Comparison of ENCODE assay signal across 9 mouse cellular contexts in genomic region chr5:124176726-124177132, GRCm38 (mm10).
A peak's percentile ranks its signal among the peaks of the same experiment; 100 is the strongest.
DNase-seq lines count a peak whose midpoint lies in the region; ATAC-seq lines count a peak whose summit lies in the region.
"Had no signal": no experiment of that assay in that cellular context is flagged by ENCODE, and none has a peak within 500 bp of the region (broad histone marks: within the 10 kb centered on the region; RNA-seq: fewer than 3 reads in every experiment).

No protein-coding gene starts in this region.

- H3K9me3 ChIP-seq in heart, embryonic 16.5 days (replicated peaks; ENCODE audit: control insufficient read depth, low read length): no peaks in the 10 kb centered on the region
- no peaks in the 10 kb centered on the region for H3K9me3 ChIP-seq in hindbrain, embryonic 10.5 days
- no peaks in the 10 kb centered on the region for H3K9me3 ChIP-seq in midbrain, embryonic 11.5 days (ENCODE audit: control insufficient read depth, low read length)

- H3K27me3 ChIP-seq in heart, embryonic 16.5 days (ENCODE audit: control insufficient read depth, insufficient read depth, low read length): no peaks in the 10 kb centered on the region
- peaks cover 24% of the 10 kb centered on the region for H3K27me3 ChIP-seq in hindbrain, embryonic 10.5 days (ENCODE audit: insufficient read depth, poor library complexity, severe bottlenecking)
- H3K27me3 ChIP-seq in midbrain, embryonic 11.5 days (ENCODE audit: control insufficient read depth, insufficient read depth, low read length): no peaks in the 10 kb centered on the region

- H3K9ac ChIP-seq in heart, embryonic 16.5 days (ENCODE audit: low read length): peak overlapping the region; percentile 31
- H3K9ac ChIP-seq in midbrain, embryonic 11.5 days (ENCODE audit: low read length): no peak overlapping the region

- H3K36me3 ChIP-seq in heart, embryonic 16.5 days (ENCODE audit: control insufficient read depth, insufficient read depth): no peaks in the 10 kb centered on the region
- no peaks in the 10 kb centered on the region for H3K36me3 ChIP-seq in hindbrain, embryonic 10.5 days
- no peaks in the 10 kb centered on the region for H3K36me3 ChIP-seq in midbrain, embryonic 11.5 days (ENCODE audit: control insufficient read depth, insufficient read depth, low read length)

- no peak overlapping the region for H3K4me3 ChIP-seq in heart, embryonic 16.5 days (ENCODE audit: low read length)
- 0 out of 2 replicates have a peak overlapping the region, but pooled peaks have one; percentile 23 for H3K4me3 ChIP-seq in hindbrain, embryonic 10.5 days
- H3K4me3 ChIP-seq in midbrain, embryonic 11.5 days (ENCODE audit: low read depth, low read length): no peak overlapping the region

- no peak for ATAC-seq in heart, embryonic 16.5 days (replicated peaks; ENCODE audit: extremely low read depth, insufficient read depth, low FRiP score)
- ATAC-seq in midbrain, embryonic 11.5 days (ENCODE audit: low FRiP score): peak; percentile 74

- no peak overlapping the region for H3K4me2 ChIP-seq in heart, embryonic 16.5 days (ENCODE audit: low read depth, low read length)
- peak overlapping the region; percentile 9; the same call in 1 of the 2 replicates for H3K4me2 ChIP-seq in midbrain, embryonic 11.5 days

- peak overlapping the region; percentile 75 for H3K27ac ChIP-seq in heart, embryonic 16.5 days (ENCODE audit: low read length)
- peak overlapping the region; percentile 72 for H3K27ac ChIP-seq in hindbrain, embryonic 10.5 days
- H3K27ac ChIP-seq in midbrain, embryonic 11.5 days (ENCODE audit: low read depth, low read length): peak overlapping the region; percentile 40; the same call in 1 of the 2 replicates

- peaks cover 62% of the 10 kb centered on the region for H3K4me1 ChIP-seq in heart, embryonic 16.5 days (ENCODE audit: control insufficient read depth, insufficient read depth, low read length)
- H3K4me1 ChIP-seq in hindbrain, embryonic 10.5 days (replicated peaks): peaks cover 62% of the 10 kb centered on the region
- H3K4me1 ChIP-seq in midbrain, embryonic 11.5 days (ENCODE audit: control insufficient read depth, insufficient read depth, low read length): peaks cover 14% of the 10 kb centered on the region

- WGBS in heart, embryonic 16.5 days: 46% methylated on average over 7 of the region's 7 CpGs
- WGBS in hindbrain, embryonic 10.5 days: 16% methylated on average over 7 of the region's 7 CpGs
- whole genome bisulfite sequencing in midbrain, embryonic 11.5 days: 13% methylated on average over 7 of the region's 7 CpGs

- no peak for DNase-seq in heart, adult 18-20 months
- peak; percentile 86 for DNase-seq in ZHBTc4 (ENCODE audit: low read depth, low spot score)
- peak; percentile 58 for DNase-seq in hindbrain, embryonic 10.5 days (ENCODE audit: low spot score)
- peak; percentile 87 for DNase-seq in midbrain, embryonic 11.5 days (ENCODE audit: low spot score, missing footprints)
- DNase-seq in right cerebral cortex, postnatal 36 days (ENCODE audit: low spot score in 2 of 2): no peak
- DNase-seq in spleen, adult 18-20 months: no peak
- DNase-seq in frontal cortex, postnatal 10 days (ENCODE audit: low spot score in 2 of 2): no peak
- DNase-seq: thymus, adult 18-20 months had no signal

Comparison
In these comparisons a context has a peak if more than half of its experiments do, and no peak if none do; other contexts are left out.
1. DNase-seq: peak in ZHBTc4 (single experiment), hindbrain, embryonic 10.5 days (single experiment) and midbrain, embryonic 11.5 days (single experiment); none in heart, adult 18-20 months (0 of 2), right cerebral cortex, postnatal 36 days (0 of 2), spleen, adult 18-20 months (0 of 2) and frontal cortex, postnatal 10 days (0 of 2).
2. Peak in every context shown above with its lines, with median percentiles within 50 percentile points of each other: H3K27ac ChIP-seq.